Mouse (Mus musculus) lung, adult 2 months (tissue): ENCODE data around the gene Gpx4. TPM values are rescaled to one million over a fixed set of nuclear protein-coding genes. Genes with fewer than 3 reads are reported as not detected.
"Not testable (repeated sequence)": the region's sequence is repeated elsewhere in the genome, so short reads cannot be mapped to it uniquely, and the experiment has no call there.

Experiments used
- DNase-seq: peaks from one replicate; pipeline ENCODE4 v3.0.0; 2022
- H3K4me1 ChIP-seq: fragments of 200-500 bp; 2 replicates; pipeline ENCODE4 v1.6.1; 2011; ENCODE audit warnings: low read length; ENCODE audit not compliant: control insufficient read depth, insufficient read depth
- H3K4me3 ChIP-seq: fragments of 200-500 bp; replicated peaks from 2 replicates; pipeline ENCODE3; 2011; ENCODE audit warnings: low read depth, mild to moderate bottlenecking, control low read depth, low read length; ENCODE audit errors: extremely low read depth
- CTCF ChIP-seq: fragments of 200-500 bp; IDR thresholded peaks from 2 replicates; pipeline ENCODE4 v1.5.1; 2011; ENCODE audit warnings: mild to moderate bottlenecking, low read length, control low read depth; ENCODE audit not compliant: insufficient read depth
- POLR2A ChIP-seq: fragments of 200-500 bp; IDR thresholded peaks from 2 replicates; pipeline ENCODE4 v1.6.1; 2011; ENCODE audit warnings: low read depth, mild to moderate bottlenecking, control low read depth, low read length, borderline replicate concordance; ENCODE audit errors: extremely low read depth
- WGBS: fragments of 180-500 bp; shearing (Covaris S2); methylation state at CpG from one replicate; pipeline ENCODE4 v1.1.7; 2018; 5-methylcytosine and 5-hydroxymethylcytosine counted together
- polyA plus RNA-seq: library from polyadenylated mRNA; depleted of rRNA; stranded (reverse); fragments of >200 nt; gene quantifications from 2 replicates; pipeline ENCODE4 v1.2.3, GENCODE M21; 2012

Gpx4 gene
- polyA plus RNA-seq, 1 experiment = 581 TPM

- TF ChIP-seq CTCF = no peak
- TF ChIP-seq POLR2A = no peak
- Histone ChIP-seq H3K4me1 (peaks cover 30% of the 10 kb centered on the region), H3K4me3 (peak overlapping the region; percentile 87)
- WGBS = under 1% methylated on average over 76 of the region's 77 CpGs
- peak; percentile 74 for DNase-seq
Observed at GRCm38 (mm10) chr10:80053831-80054815, 7.2 kb downstream of the Gpx4 start.

- not testable (repeated sequence) for DNase-seq
- WGBS = 7% methylated on average over 3 of the region's 3 CpGs
- peak overlapping the region; percentile 87 for H3K4me3 ChIP-seq
- peaks cover 30% of the 10 kb centered on the region for H3K4me1 ChIP-seq
Observed at GRCm38 (mm10) chr10:80054911-80055310, 7.9 kb downstream of the Gpx4 start.

GRCm38 (mm10) chr10:80055364-80055763, 8.4 kb downstream of the Gpx4 start:
- WGBS = 65% methylated on average over 5 of the region's 5 CpGs
- DNase-seq = no peak
- Histone ChIP-seq H3K4me3 (no peak overlapping the region), H3K4me1 (peaks cover 27% of the 10 kb centered on the region)
- no peak for TF ChIP-seq POLR2A
- TF ChIP-seq CTCF = no peak

GRCm38 (mm10) chr10:80055891-80056290, 8.9 kb downstream of the Gpx4 start:
- WGBS = 64% methylated on average over 9 of the region's 10 CpGs
- DNase-seq = no peak
- Histone ChIP-seq H3K4me3 (no peak overlapping the region), H3K4me1 (peaks cover 27% of the 10 kb centered on the region)
- TF ChIP-seq POLR2A (no peak), CTCF (no peak)

- no peak overlapping the region for H3K4me3 ChIP-seq
- TF ChIP-seq POLR2A (peak; percentile 22; the same call in 1 of the 2 replicates), CTCF (no peak)
- no peak for DNase-seq
- 82% methylated on average over 4 of the region's 4 CpGs for WGBS
- peaks cover 22% of the 10 kb centered on the region for H3K4me1 ChIP-seq
Observed at GRCm38 (mm10) chr10:80056506-80056905, 9.5 kb downstream of the Gpx4 start.

DNA sequence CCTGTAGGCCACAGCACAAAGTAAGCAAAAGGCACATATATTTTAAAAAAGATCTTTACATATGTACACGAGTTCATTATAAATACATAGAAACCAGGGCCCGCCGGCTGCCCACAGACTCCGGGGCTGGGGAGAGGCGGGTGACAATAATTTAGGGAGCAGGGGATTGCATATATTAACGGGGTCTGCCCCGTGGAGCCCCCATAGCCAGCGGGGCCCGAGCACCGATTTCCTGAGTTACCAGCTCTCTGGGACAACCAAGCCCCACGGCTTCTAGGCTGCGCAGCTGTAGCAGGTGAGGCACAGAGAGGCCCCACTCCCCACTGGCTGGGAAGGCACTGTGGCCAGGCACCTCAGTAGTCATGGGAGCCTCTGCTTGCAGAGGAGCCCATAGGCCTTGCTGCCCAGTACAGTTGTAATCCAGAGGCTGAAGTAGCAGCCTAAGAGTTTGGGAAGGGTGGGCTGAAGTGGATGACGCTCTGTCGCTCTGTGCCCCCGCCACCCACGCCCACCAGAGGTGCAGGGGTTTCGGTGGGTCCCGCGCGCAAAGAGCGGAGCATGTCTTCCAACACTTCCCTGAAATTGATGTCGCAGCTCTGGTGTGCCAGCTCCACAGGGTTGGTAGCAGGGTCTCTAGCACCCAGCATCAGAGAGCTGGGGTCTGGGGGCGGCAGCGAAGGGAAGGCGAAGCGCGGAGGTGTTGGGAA, 10.2 kb downstream of the Gpx4 start:
- Histone ChIP-seq H3K4me1 (peaks cover 19% of the 10 kb centered on the region), H3K4me3 (no peak overlapping the region)
- 88% methylated on average over 27 of the region's 27 CpGs for WGBS
- TF ChIP-seq POLR2A (0 out of 2 replicates have a peak, but pooled peaks have one; percentile 2), CTCF (no peak)
- DNase-seq = no peak

GRCm38 (mm10) chr10:80057683-80058326, 10.8 kb downstream of the Gpx4 start:
- no peak overlapping the region for H3K4me3 ChIP-seq
- DNase-seq = no peak
- peaks cover 12% of the 10 kb centered on the region for H3K4me1 ChIP-seq
- 73% methylated on average over 30 of the region's 30 CpGs for WGBS
- no peak for TF ChIP-seq CTCF
- peak; percentile 43; the same call in 1 of the 2 replicates for TF ChIP-seq POLR2A

DNA sequence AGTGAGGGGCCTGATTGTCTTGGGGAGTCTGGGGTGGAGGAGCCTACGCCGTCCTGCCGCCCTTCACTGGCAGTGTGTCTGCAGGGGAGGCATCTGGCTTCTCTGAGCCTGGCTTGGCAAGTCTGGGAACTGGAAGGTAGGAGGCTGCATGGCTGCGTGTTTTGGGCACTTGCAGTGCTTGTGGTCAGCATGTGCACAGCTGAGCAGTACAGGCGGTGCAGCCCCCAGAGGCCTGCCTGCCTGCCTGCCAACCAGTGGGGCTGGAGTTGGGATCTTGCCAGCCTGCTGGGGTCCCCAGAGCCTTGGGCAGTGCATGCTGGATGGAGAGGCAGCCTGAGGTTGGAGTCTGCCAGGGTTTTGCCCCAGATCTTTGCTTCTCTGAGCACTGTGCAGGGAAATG, 16.1 kb downstream of the Gpx4 start:
- TF ChIP-seq CTCF (no peak), POLR2A (no peak)
- 94% methylated on average over 5 of the region's 5 CpGs for WGBS
- no peaks in the 10 kb centered on the region for H3K4me1 ChIP-seq
- DNase-seq = no peak
- H3K4me3 ChIP-seq = no peak overlapping the region

- DNase-seq = no peak
- H3K4me3 ChIP-seq = no peak overlapping the region
- TF ChIP-seq CTCF (no peak), POLR2A (no peak)
- 80% methylated on average over 23 of the region's 23 CpGs for WGBS
- no peaks in the 10 kb centered on the region for H3K4me1 ChIP-seq
Observed at GRCm38 (mm10) chr10:80063877-80064650, 17.1 kb downstream of the Gpx4 start.
